Mouse (Mus musculus) kidney, adult 8-10 months (tissue): ENCODE measurements at regions not wholly inside any gene's neighbourhood (a gene's known extent, or its start where the extent isn't known, plus 50 kb on each side); places are given as distances from the start of the nearest gene placed in this dataset.

Experiments used
- DNase-seq, 2 experiments: peaks; one replicate each; pipeline ENCODE4 v3.0.0; 2022

- no peak for DNase-seq
Measured at GRCm38 (mm10) chr5:107035376-107035775, 71.3 kb downstream of the Cdc7 start.

GRCm38 (mm10) chr5:107035782-107036181, 71.7 kb downstream of the Cdc7 start:
- DNase-seq: no peak

- DNase-seq: no peak
Measured at GRCm38 (mm10) chr5:107036475-107036874, 72.4 kb downstream of the Cdc7 start.

- DNase-seq: no peak
Measured at GRCm38 (mm10) chr5:107037087-107037486, 73.0 kb downstream of the Cdc7 start.

DNA sequence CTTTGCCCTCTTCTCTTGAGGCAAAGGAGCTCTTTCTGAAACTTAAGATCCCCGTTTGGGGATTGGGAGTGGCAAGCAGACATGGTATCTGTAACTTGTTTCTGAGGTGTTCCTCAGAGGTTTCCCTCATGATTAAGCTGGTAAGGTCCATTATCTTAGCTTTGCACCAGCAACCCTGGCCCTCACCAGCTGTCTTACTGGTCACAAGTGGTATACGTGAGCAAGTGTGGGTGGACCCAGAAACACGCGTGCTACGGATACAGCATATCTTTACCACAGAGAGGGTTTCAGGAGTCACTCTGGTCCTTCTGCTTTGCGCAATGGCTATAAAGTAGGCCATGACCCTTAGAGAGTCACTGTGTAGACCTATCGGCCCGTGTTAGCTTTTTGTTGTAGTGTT, 75.2 kb downstream of the Cdc7 start:
- DNase-seq: no peak

DNA sequence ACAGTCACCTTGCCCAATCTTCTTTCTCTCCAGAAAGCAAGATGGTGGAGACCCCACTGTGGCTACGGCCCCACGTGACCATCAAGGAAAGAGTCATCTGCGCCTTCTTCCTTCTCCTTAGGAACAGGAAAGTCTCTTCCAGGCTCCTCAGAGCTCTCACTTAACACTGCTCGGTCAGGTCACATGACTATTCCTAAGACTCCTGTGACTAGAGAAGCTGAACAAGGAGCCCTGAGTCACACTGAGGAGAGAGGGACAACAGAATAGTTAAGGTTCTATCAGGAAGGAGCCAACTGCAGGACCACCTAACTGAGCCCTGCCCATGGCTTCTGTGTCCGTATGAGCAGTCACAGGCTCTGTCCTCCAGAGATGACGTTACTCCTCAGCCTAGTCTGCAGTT, 75.8 kb downstream of the Cdc7 start:
- no peak for DNase-seq

DNA sequence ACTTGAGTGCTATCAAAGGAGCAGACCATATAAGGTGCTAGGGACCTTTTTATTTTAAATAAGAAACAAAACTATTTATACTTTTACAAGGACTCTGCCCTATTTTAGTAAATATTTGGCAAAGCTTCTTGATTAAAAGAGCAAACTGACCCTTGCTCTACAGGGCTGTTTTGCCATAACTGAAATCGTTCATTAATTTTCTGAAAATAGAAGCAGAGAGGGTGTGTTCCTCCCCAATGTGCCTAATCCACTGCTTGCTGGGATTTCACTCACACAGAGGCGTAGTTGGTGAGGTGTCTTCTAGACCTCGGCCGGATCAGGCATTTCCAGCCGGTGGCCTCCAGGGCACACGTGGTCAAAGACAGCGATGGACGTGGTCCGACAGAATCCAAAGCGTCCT, 76.4 kb downstream of the Cdc7 start:
- DNase-seq: no peak

- no peak for DNase-seq
Measured at GRCm38 (mm10) chr5:107045163-107045562, 81.0 kb downstream of the Cdc7 start.

DNA sequence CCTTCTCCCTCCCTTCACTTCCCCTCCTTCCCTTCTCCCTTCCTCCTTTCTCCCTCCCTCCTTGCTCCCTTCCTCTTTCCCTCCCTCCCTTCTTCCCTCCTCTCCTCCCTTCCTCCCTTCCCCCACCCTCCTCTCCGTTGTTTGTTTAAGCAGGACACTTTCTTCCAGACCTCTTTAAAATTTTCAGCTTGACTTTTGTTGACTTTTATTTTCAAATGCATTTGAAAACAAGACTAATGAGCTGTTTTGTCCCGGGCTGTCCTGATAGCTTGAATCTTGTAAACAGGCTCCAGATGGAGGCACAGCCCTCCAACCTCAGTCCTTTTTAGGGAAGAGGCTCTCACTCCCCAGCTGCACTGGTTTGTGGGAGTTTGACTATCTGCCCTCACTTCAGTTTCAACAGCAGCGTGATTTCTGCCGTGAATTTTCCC, 82.4 kb downstream of the Cdc7 start:
- no peak for DNase-seq

GRCm38 (mm10) chr5:107048607-107049006, 84.5 kb downstream of the Cdc7 start:
- no peak for DNase-seq

GRCm38 (mm10) chr5:107050076-107050475, 86.0 kb downstream of the Cdc7 start:
- peak in 1 of 2 experiments; percentile 18 for DNase-seq

DNA sequence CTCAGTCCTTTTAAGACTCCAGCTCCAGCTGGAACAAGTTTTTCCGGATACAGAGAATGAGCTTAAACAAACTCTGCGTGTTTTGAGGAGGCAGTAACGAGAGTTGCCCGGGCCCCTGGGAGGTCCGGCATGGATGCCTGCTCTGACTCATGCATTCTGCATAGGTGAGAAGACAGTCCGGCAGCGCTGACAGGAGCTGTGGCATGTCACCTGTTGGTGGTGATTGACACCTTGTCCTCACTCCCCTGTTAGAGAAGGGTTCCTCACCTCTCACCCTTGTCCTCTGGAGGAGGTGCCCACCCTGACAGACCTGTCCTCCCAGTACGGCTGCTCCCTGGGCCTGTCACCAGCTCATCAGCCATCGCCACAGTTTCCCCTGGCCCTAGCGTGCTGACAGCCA, 87.7 kb downstream of the Cdc7 start:
- no peak for DNase-seq

DNA sequence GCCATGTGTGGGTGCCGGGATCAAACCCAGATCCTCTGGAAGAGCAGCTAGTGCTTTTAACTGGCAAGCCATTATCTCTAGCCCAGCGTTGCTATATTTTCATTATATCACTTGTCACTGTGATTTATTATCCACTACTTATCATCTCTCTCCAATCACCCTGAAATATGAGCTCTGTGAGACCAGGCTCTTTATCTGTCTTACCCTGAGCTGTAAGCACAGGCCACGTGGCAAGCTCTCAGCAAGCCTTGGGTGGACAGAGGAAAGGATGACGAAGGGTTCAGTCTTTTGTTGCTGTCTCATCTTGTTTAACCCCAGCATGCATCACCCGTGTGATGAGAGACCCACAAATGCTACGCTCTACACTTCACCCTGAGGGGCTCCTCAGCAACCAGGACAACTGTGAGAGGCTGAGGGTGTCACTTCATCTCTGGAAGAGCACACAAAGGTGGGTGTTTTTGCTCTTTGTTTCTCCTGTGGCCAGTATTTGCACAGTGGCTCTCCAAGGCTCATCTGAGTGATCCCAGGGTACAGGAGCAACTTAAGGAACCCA, 90.9 kb downstream of the Cdc7 start:
- DNase-seq: no peak

- no peak for DNase-seq
Measured at GRCm38 (mm10) chr5:107055455-107055854, 91.3 kb downstream of the Cdc7 start.
